Mouse (Mus musculus) cerebellum, postnatal 14 days (tissue): ENCODE data around the gene Itgb4.

Experiments
- DNase-seq, 2 experiments: peaks; one replicate each; pipeline ENCODE4 v3.0.0; 2021; ENCODE audit warnings: mixed read lengths in 2 of 2

The Itgb4 gene

GRCm38 (mm10) chr11:115974309-115975082 lies at the start of gene Itgb4:
Gene Itgb4 (plus strand): TSS chr11:115974709.
- peak; percentile 42 to 45 for DNase-seq

- no peak for DNase-seq
These were observed 45.5 kb upstream of the Itgb4 start for GRCm38 (mm10) chr11:115929031-115929430.

- no peak for DNase-seq
These were observed 44.7 kb upstream of the Itgb4 start for GRCm38 (mm10) chr11:115929818-115930217.

GRCm38 (mm10) chr11:115931235-115931634 lies 43.3 kb upstream of the Itgb4 start:
- DNase-seq = no peak

- DNase-seq = peak; percentile 98
These were observed 41.3 kb upstream of the Itgb4 start, which contains the start of the genes Sap30bp and Recql5 for GRCm38 (mm10) chr11:115933108-115933746. Gene Sap30bp (plus strand): TSS chr11:115933282. Gene Recql5 (minus strand): TSS chr11:115933477.

- DNase-seq = no peak
These were observed 40.8 kb upstream of the Itgb4 start for GRCm38 (mm10) chr11:115933747-115934110.

- peak; percentile 83 for DNase-seq
These were observed 34.7 kb upstream of the Itgb4 start for GRCm38 (mm10) chr11:115939690-115940329.

- DNase-seq = no peak
These were observed 32.5 kb upstream of the Itgb4 start for GRCm38 (mm10) chr11:115941980-115942379.

- DNase-seq = no peak
These were observed 29.3 kb upstream of the Itgb4 start for GRCm38 (mm10) chr11:115945247-115945646.

- DNase-seq = no peak
These were observed 28.2 kb upstream of the Itgb4 start for GRCm38 (mm10) chr11:115946221-115946828.

GRCm38 (mm10) chr11:115948316-115948715 lies 26.2 kb upstream of the Itgb4 start:
- DNase-seq = no peak

GRCm38 (mm10) chr11:115950719-115951118 lies 23.8 kb upstream of the Itgb4 start:
- DNase-seq = no peak

- DNase-seq = no peak
These were observed 19.8 kb upstream of the Itgb4 start for GRCm38 (mm10) chr11:115954712-115955111.

GRCm38 (mm10) chr11:115955195-115955858 lies 19.2 kb upstream of the Itgb4 start:
- no peak for DNase-seq

- DNase-seq = no peak
These were observed 18.1 kb upstream of the Itgb4 start for GRCm38 (mm10) chr11:115956453-115956852.

GRCm38 (mm10) chr11:115957971-115958370 lies 16.5 kb upstream of the Itgb4 start:
- DNase-seq = no peak

- DNase-seq = peak in 1 of 2 experiments; percentile 15
These were observed 15.5 kb upstream of the Itgb4 start for GRCm38 (mm10) chr11:115959018-115959417.

GRCm38 (mm10) chr11:115962651-115963412 lies 11.7 kb upstream of the Itgb4 start:
- DNase-seq = no peak

- no peak for DNase-seq
These were observed 9.4 kb upstream of the Itgb4 start for GRCm38 (mm10) chr11:115964977-115965604.

- DNase-seq = no peak
These were observed 5.6 kb upstream of the Itgb4 start for GRCm38 (mm10) chr11:115968731-115969405.
